Mouse (Mus musculus) 3134 (cell line): ENCODE measurements around the gene Qsox2.
A peak's percentile ranks its signal among the peaks of the same experiment; 100 is the strongest.

ENCODE experiments used
- DNase-seq: peaks from one replicate; pipeline ENCODE4 v3.0.0-alpha.2; 2011; ENCODE audit warnings: low spot score; ENCODE audit not compliant: insufficient read length; ENCODE audit errors: extremely low read depth

Qsox2 gene

GRCm38 (mm10) chr2:26227788-26228187, 9.5 kb downstream of the Qsox2 start:
- DNase-seq: peak; percentile 20

GRCm38 (mm10) chr2:26225242-26225641, 12.1 kb downstream of the Qsox2 start:
- no peak for DNase-seq

GRCm38 (mm10) chr2:26223961-26224360, 13.4 kb downstream of the Qsox2 start:
- no peak for DNase-seq

GRCm38 (mm10) chr2:26214526-26214925, 22.8 kb downstream of the Qsox2 start:
- DNase-seq: no peak

GRCm38 (mm10) chr2:26209566-26209965, 27.8 kb downstream of the Qsox2 start:
- no peak for DNase-seq

- peak; percentile 53 for DNase-seq
Observed at GRCm38 (mm10) chr2:26208126-26208789, 29.1 kb downstream of the Qsox2 start, which contains the start of gene Lhx3. Gene Lhx3 (minus strand): TSS chr2:26208289.

- DNase-seq: no peak
Observed at GRCm38 (mm10) chr2:26207559-26207958, 29.8 kb downstream of the Qsox2 start.

- DNase-seq: no peak
Observed at GRCm38 (mm10) chr2:26205761-26206160, 31.6 kb downstream of the Qsox2 start.

GRCm38 (mm10) chr2:26205126-26205525, 32.2 kb downstream of the Qsox2 start:
- no peak for DNase-seq

GRCm38 (mm10) chr2:26202849-26203475, 34.4 kb downstream of the Qsox2 start:
- no peak for DNase-seq

- no peak for DNase-seq
Observed at GRCm38 (mm10) chr2:26201926-26202848, 35.1 kb downstream of the Qsox2 start.

GRCm38 (mm10) chr2:26198488-26198887, 38.8 kb downstream of the Qsox2 start:
- no peak for DNase-seq

- DNase-seq: no peak
Observed at GRCm38 (mm10) chr2:26194552-26195339, 42.6 kb downstream of the Qsox2 start.

GRCm38 (mm10) chr2:26188517-26188916, 48.8 kb downstream of the Qsox2 start:
- no peak for DNase-seq

GRCm38 (mm10) chr2:26184352-26184751, 53.0 kb downstream of the Qsox2 start:
- no peak for DNase-seq

- peak; percentile 30 for DNase-seq
Observed at GRCm38 (mm10) chr2:26182646-26183045, 54.7 kb downstream of the Qsox2 start.

- no peak for DNase-seq
Observed at GRCm38 (mm10) chr2:26177189-26177588, 60.1 kb downstream of the Qsox2 start.

- DNase-seq: no peak
Observed at GRCm38 (mm10) chr2:26176731-26177130, 60.6 kb downstream of the Qsox2 start.

- DNase-seq: no peak
Observed at GRCm38 (mm10) chr2:26175191-26175590, 62.1 kb downstream of the Qsox2 start.

GRCm38 (mm10) chr2:26172166-26172565, 65.2 kb downstream of the Qsox2 start:
- DNase-seq: no peak

GRCm38 (mm10) chr2:26170376-26170775, 66.9 kb downstream of the Qsox2 start:
- DNase-seq: no peak
